Mouse (Mus musculus) liver, embryonic 14.5 days (tissue): Measurements from ENCODE around the gene Ambra1. TPM values are rescaled to one million over a fixed set of nuclear protein-coding genes. Genes with fewer than 3 reads are reported as not detected.

ENCODE experiments used
- ATAC-seq: fragments of 200-750 bp; cut with Nextera tagmentation; 2 replicates; pipeline ENCODE4 v1.8.0; 2017; ENCODE audit warnings: moderate number of reproducible peaks, mild to moderate bottlenecking, moderate library complexity; ENCODE audit not compliant: insufficient read depth
- DNase-seq, 3 experiments: peaks; one replicate each; pipeline ENCODE4 v3.0.0-alpha.2; 2012 to 2013; ENCODE audit warnings: low read depth in 3 of 3, low spot score in 3 of 3
- H3K27ac ChIP-seq: fragments of 300-500 bp; sonication (generic); 2 replicates; pipeline ENCODE4 v1.5.1; 2014; ENCODE audit warnings: moderate library complexity, mild to moderate bottlenecking, control low read depth, inconsistent platforms
- H3K27me3 ChIP-seq: fragments of 300-500 bp; sonication (generic); 2 replicates; pipeline ENCODE4 v1.6.1; 2014; ENCODE audit warnings: mild to moderate bottlenecking, low read length, moderate library complexity; ENCODE audit not compliant: control insufficient read depth, insufficient read depth
- H3K36me3 ChIP-seq: fragments of 300-500 bp; sonication (generic); replicated peaks from 2 replicates; pipeline ENCODE4 v1.6.1; 2014; ENCODE audit warnings: low read depth; ENCODE audit not compliant: control insufficient read depth, insufficient read depth
- H3K4me1 ChIP-seq, 2 experiments: fragments of 200-500 bp in 1 of 2; fragments of 300-500 bp in 1 of 2; sonication (generic) in 1 of 2; replicated peaks; 2 replicates each; pipeline ENCODE4 v1.6.1; 2012 to 2014; ENCODE audit warnings: antibody characterized with exemption in 1 of 2, inconsistent platforms in 1 of 2, low read length in 1 of 2; ENCODE audit not compliant: control insufficient read depth in 2 of 2, insufficient read depth in 2 of 2
- H3K4me2 ChIP-seq: fragments of 300-500 bp; sonication (generic); 2 replicates; pipeline ENCODE4 v1.6.1; 2014; ENCODE audit warnings: low read depth, mild to moderate bottlenecking, control low read depth, moderate library complexity
- H3K4me3 ChIP-seq, 2 experiments: fragments of 200-500 bp in 1 of 2; fragments of 300-500 bp in 1 of 2; sonication (generic) in 1 of 2; 2 replicates each; pipeline ENCODE4 v1.5.1; 2012 to 2014; ENCODE audit warnings: low read depth in 2 of 2, low read length in 2 of 2, mild to moderate bottlenecking in 2 of 2, control low read depth in 1 of 2, inconsistent platforms in 1 of 2, moderate library complexity in 1 of 2; ENCODE audit not compliant: insufficient read depth in 1 of 2
- H3K9ac ChIP-seq: fragments of 300-500 bp; sonication (generic); replicated peaks from 2 replicates; pipeline ENCODE4 v1.6.1; 2014; ENCODE audit warnings: mild to moderate bottlenecking, control low read depth, moderate library complexity
- H3K9me3 ChIP-seq: fragments of 300-500 bp; sonication (generic); 2 replicates; pipeline ENCODE4 v1.6.1; 2016; ENCODE audit warnings: low read length, mixed read lengths; ENCODE audit not compliant: control insufficient read depth
- CTCF ChIP-seq: IDR thresholded peaks from 2 replicates; pipeline ENCODE4 v1.5.1; 2016; ENCODE audit warnings: antibody characterized with exemption, low read depth, control low read depth
- EP300 ChIP-seq: IDR thresholded peaks from 2 replicates; pipeline ENCODE4 v1.6.1; 2016; ENCODE audit warnings: antibody characterized with exemption, low read depth
- WGBS: fragments of 180-500 bp; shearing (Covaris S2); extraction: QIAGEN DNeasy Blood & Tissue Kit; methylation state at CpG from one replicate; pipeline ENCODE4 v1.1.7; 2014; ENCODE audit not compliant: insufficient replicate concordance; 5-methylcytosine and 5-hydroxymethylcytosine counted together
- polyA plus RNA-seq, 2 experiments: library from polyadenylated mRNA; depleted of rRNA in 1 of 2; stranded (reverse) in 1 of 2; unstranded in 1 of 2; fragments of >200 nt; fragmentation: Nextera tagmentation in 1 of 2; extraction: Ambion mirVana in 1 of 2; gene quantifications; 2 replicates each; pipeline versions ENCODE4 v1.2.1 to v1.2.3; 2012 to 2014

Gene Ambra1
- polyA plus RNA-seq, 2 experiments: 3.9 TPM

DNA sequence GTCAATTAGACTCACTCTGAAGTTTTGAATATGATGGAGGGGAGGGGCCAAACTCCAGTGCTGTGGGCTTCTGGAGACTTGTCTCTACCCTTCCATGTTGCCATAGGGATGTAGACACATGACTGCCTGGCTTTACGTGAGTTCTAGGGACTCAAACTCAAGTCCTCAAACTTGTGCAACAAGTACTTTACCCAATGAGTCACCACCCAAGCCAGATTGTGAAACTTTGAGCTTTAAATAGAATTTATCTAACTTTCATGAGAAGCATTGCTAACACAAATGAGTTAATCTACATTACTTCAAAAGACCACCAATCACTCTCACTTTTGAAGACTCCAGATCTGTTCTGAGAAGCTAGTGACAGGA lies 33.7 kb upstream of the Ambra1 start:
- ATAC-seq: no peak
- H3K27me3 ChIP-seq: no peaks in the 10 kb centered on the region
- H3K4me1 ChIP-seq: 0 out of 4 replicates have a peak, but pooled peaks cover 0 to 4% of the 10 kb centered on the region in 2 experiments
- H3K9me3 ChIP-seq: no peaks in the 10 kb centered on the region
- 76% methylated on average over 1 of the region's 1 CpGs for WGBS
- no peak overlapping the region for H3K27ac ChIP-seq
- TF ChIP-seq CTCF (no peak), EP300 (no peak)
- H3K36me3 ChIP-seq: no peaks in the 10 kb centered on the region; the same call in 1 of the 2 replicates
- H3K4me3 ChIP-seq: no peak overlapping the region
- no peak overlapping the region for H3K4me2 ChIP-seq
- DNase-seq: peak in 1 of 3 experiments; percentile 26
- H3K9ac ChIP-seq: no peak overlapping the region

DNA sequence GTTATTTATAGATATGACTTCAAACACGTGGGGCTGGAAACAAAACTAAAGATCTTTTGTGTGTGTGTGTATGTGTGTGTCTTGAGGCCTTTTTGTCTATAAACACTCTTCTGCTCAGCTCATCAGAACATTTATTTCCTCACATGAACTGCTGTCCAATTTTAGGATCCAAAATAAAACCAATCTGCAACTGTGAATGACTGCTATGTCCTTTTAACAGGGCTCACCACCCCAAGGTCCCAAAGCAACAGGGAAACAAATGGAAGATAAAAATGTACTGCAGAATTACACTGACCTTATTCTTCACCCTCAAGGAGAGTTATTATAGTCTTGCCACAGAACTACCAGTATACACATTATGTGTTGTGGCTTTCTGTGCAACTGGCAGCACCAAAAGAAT lies 30.7 kb upstream of the Ambra1 start:
- no peak overlapping the region for H3K4me2 ChIP-seq
- ATAC-seq (no peak), DNase-seq (no peak)
- no peaks in the 10 kb centered on the region for H3K9me3 ChIP-seq
- no peaks in the 10 kb centered on the region for H3K27me3 ChIP-seq
- no peak overlapping the region for H3K4me3 ChIP-seq
- 0 out of 4 replicates have a peak, but pooled peaks cover 0 to 4% of the 10 kb centered on the region in 2 experiments for H3K4me1 ChIP-seq
- 58% methylated on average over 1 of the region's 1 CpGs for WGBS
- no peak overlapping the region for H3K27ac ChIP-seq
- no peaks in the 10 kb centered on the region for H3K36me3 ChIP-seq
- no peak for TF ChIP-seq EP300
- no peak for TF ChIP-seq CTCF
- H3K9ac ChIP-seq: no peak overlapping the region

GRCm38 (mm10) chr2:91701366-91701765 lies 28.6 kb upstream of the Ambra1 start:
- 76% methylated on average over 2 of the region's 2 CpGs for WGBS
- no peak overlapping the region for H3K4me2 ChIP-seq
- no peak for ATAC-seq
- H3K27ac ChIP-seq: no peak overlapping the region
- no peak overlapping the region for H3K4me3 ChIP-seq
- no peak for TF ChIP-seq CTCF
- TF ChIP-seq EP300: no peak
- no peak overlapping the region for H3K9ac ChIP-seq
- DNase-seq: no peak
- H3K36me3 ChIP-seq: no peaks in the 10 kb centered on the region
- H3K9me3 ChIP-seq: no peaks in the 10 kb centered on the region
- H3K4me1 ChIP-seq: no peaks in the 10 kb centered on the region
- no peaks in the 10 kb centered on the region for H3K27me3 ChIP-seq

- DNase-seq (no peak), ATAC-seq (no peak)
- H3K4me1 ChIP-seq: peaks cover 4 to 5% of the 10 kb centered on the region in 2 experiments
- 65% methylated on average over 6 of the region's 6 CpGs for WGBS
- no peaks in the 10 kb centered on the region for H3K9me3 ChIP-seq
- H3K4me3 ChIP-seq: no peak overlapping the region
- H3K4me2 ChIP-seq: no peak overlapping the region
- TF ChIP-seq CTCF (no peak), EP300 (no peak)
- H3K27ac ChIP-seq: no peak overlapping the region
- H3K27me3 ChIP-seq: no peaks in the 10 kb centered on the region
- H3K9ac ChIP-seq: no peak overlapping the region
- H3K36me3 ChIP-seq: no peaks in the 10 kb centered on the region
These were observed 24.2 kb upstream of the Ambra1 start for GRCm38 (mm10) chr2:91705736-91706135.

DNA sequence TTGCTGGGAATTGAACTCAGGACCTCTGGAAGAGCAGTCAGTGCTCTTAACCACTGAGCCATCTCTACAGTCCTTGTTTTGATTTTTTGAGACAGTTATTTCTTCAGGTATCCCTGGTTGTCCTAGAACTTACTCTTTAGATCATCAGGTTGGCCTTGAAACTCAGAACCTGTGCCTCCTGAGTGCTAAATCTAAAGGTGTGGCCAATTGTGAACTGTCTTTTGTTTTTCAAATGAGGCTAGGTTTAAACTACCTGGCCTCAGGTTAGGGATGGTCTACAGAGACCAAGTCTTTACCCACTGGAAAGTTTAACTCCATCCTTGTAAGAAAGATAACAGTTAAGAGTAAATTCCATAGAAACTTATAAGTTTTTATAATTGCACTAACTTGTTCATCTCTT lies 23.5 kb upstream of the Ambra1 start:
- no peak for ATAC-seq

More for the DNA sequence above, 23.5 kb upstream of the Ambra1 start:
- Histone ChIP-seq H3K27me3 (no peaks in the 10 kb centered on the region), H3K36me3 (no peaks in the 10 kb centered on the region), H3K27ac (no peak overlapping the region), H3K9me3 (no peaks in the 10 kb centered on the region), H3K9ac (no peak overlapping the region), H3K4me3 (no peak overlapping the region), H3K4me2 (no peak overlapping the region), H3K4me1 (peaks cover 4 to 5% of the 10 kb centered on the region in 2 experiments)
- no peak for DNase-seq
- no peak for TF ChIP-seq CTCF
